Mouse (Mus musculus): Measurements from ENCODE around the gene Asl.

DNA sequence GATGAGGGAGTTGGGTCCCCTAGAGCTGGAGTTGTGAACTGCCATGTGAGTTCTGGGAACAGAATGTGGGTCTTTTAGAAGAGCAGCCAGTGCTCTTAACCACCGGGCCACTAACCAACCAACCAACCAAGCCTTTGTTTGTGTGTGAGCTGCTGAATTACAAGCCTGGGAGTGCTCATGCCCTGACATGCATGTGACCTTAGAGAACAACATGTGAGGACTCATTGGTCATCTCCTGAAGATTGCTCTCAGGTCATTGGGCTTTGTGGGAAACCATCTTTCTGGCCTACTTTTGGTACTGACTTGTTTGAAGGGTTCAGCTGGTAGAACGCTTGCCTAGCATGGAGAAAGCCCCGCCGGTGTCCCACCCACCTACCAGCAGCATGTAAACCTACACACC is 19.3 kb downstream of the Asl start:
- TF ChIP-seq CTCF (IDR thresholded peaks at IDR 0.05; ENCODE audit: control insufficient read depth, insufficient read depth, insufficient replicate concordance, low read depth, low read length) (no peak), POLR2A (IDR thresholded peaks at IDR 0.05; ENCODE audit: control insufficient read depth, low read depth, low read length) (no peak)
